Comparison of ENCODE assay signal across 8 mouse cellular contexts in the genomic region with DNA sequence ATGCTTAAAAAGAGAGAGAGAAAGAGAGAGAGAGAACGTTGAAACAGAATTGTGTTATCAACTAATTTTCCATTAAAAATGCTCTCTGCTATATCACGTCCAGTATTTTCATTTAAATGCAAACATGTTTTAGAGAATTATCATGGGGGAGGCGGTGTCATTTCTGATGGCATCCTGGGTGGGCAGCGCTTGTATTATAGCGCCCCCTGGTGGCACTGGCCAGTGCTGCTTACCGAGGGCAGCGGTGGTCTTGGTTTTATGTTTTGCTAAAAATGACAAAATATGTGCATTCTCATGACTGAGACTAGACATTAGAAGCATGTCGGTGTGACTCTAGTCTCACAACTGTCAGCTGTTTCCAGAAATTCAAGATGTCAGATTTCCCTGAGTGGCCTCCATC. TPM values are rescaled to one million over a fixed set of nuclear protein-coding genes. Genes with fewer than 3 reads are reported as not detected.
DNase-seq lines count a peak whose midpoint lies in the region; ATAC-seq lines count a peak whose summit lies in the region.
"Had no signal": no experiment of that assay in that cellular context is flagged by ENCODE, and none has a peak within 500 bp of the region (broad histone marks: within the 10 kb centered on the region; RNA-seq: fewer than 3 reads in every experiment).

No protein-coding gene starts in this region.

- H3K4me2 ChIP-seq in limb, embryonic 11.5 days (ENCODE audit: low read depth, severe bottlenecking) = no peak overlapping the region
- H3K4me2 ChIP-seq: midbrain, embryonic 12.5 days had no signal

- no peaks in the 10 kb centered on the region for H3K4me1 ChIP-seq in limb, embryonic 11.5 days (ENCODE audit: control insufficient read depth, insufficient read depth, low read length)
- H3K4me1 ChIP-seq: midbrain, embryonic 12.5 days had no signal

- H3K27me3 ChIP-seq in limb, embryonic 11.5 days (ENCODE audit: control insufficient read depth, insufficient read depth, low read length) = no peaks in the 10 kb centered on the region

- peak; percentile 18 for DNase-seq in ovary, postnatal 10 days (ENCODE audit: low spot score)
- no peak for DNase-seq in ovary, adult 18-20 months (ENCODE audit: low spot score)
- DNase-seq in ZHBTc4 (ENCODE audit: low read depth, low spot score) = peak; percentile 39
- DNase-seq in cerebellum, postnatal 10 days = peak; percentile 90 to 95
- peak; percentile 56 to 57 for DNase-seq in frontal cortex, postnatal 25 days (ENCODE audit: low spot score in 2 of 2)
- DNase-seq in limb, embryonic 11.5 days (ENCODE audit: low spot score) = peak; percentile 77
- DNase-seq in ovary, postnatal 36 days (ENCODE audit: low spot score) = peak; percentile 44

- no peak overlapping the region for H3K9ac ChIP-seq in limb, embryonic 11.5 days (ENCODE audit: low read length)
- H3K9ac ChIP-seq: midbrain, embryonic 12.5 days had no signal

- no peak overlapping the region for H3K27ac ChIP-seq in limb, embryonic 11.5 days (replicated peaks; ENCODE audit: low read depth, low read length)
- H3K27ac ChIP-seq: midbrain, embryonic 12.5 days had no signal

- H3K36me3 ChIP-seq in limb, embryonic 11.5 days (ENCODE audit: control insufficient read depth, insufficient read depth, low read length) = no peaks in the 10 kb centered on the region
- H3K36me3 ChIP-seq: midbrain, embryonic 12.5 days had no signal

- 12% methylated on average over 8 of the region's 8 CpGs for WGBS in limb, embryonic 11.5 days

- no peak overlapping the region for H3K4me3 ChIP-seq in limb, embryonic 11.5 days (ENCODE audit: low read depth, low read length)
- H3K4me3 ChIP-seq: midbrain, embryonic 12.5 days had no signal

- no peaks in the 10 kb centered on the region for H3K9me3 ChIP-seq in limb, embryonic 11.5 days (ENCODE audit: control insufficient read depth, low read length)
- H3K9me3 ChIP-seq: midbrain, embryonic 12.5 days had no signal

- no peak for ATAC-seq in limb, embryonic 11.5 days (ENCODE audit: insufficient number of reproducible peaks, low FRiP score, low TSS enrichment, low read depth)

RNA-seq across cellular contexts. Expression of gene Cttn, which starts 44.9 kb away (rescaled TPM):
- polyA plus RNA-seq in limb, embryonic 11.5 days (2014; fragmentation: Nextera tagmentation; extraction: Ambion mirVana) = 179 and 186 TPM in 2 replicates
